Mouse (Mus musculus): ENCODE results near the gene Magi3. TPM values are rescaled to one million over a fixed set of nuclear protein-coding genes. Genes with fewer than 3 reads are reported as not detected.

Gene Magi3
- polyA plus RNA-seq, 1 experiment from 2014 or later = 11.1 TPM

GRCm38 (mm10) chr3:104243972-104244371, 23.8 kb upstream of the Magi3 start:
- ATAC-seq (replicated peaks; ENCODE audit: insufficient number of reproducible peaks, low FRiP score, low TSS enrichment) = no peak
- H3K27ac ChIP-seq (ENCODE audit: low read depth, low read length) = no peak overlapping the region
- H3K9me3 ChIP-seq (replicated peaks; ENCODE audit: control insufficient read depth, low read length) = no peaks in the 10 kb centered on the region
- H3K4me3 ChIP-seq (ENCODE audit: low read depth, low read length) = no peak overlapping the region
- no peak overlapping the region for H3K4me2 ChIP-seq
- 77% methylated on average over 6 of the region's 6 CpGs for WGBS (ENCODE audit: insufficient replicate concordance)
- no peak overlapping the region for H3K9ac ChIP-seq (ENCODE audit: low read depth, low read length)
- H3K4me1 ChIP-seq (ENCODE audit: control insufficient read depth, insufficient read depth, low read length) = no peaks in the 10 kb centered on the region
- no peaks in the 10 kb centered on the region for H3K36me3 ChIP-seq (ENCODE audit: control insufficient read depth, insufficient read depth, low read length)
- no peaks in the 10 kb centered on the region for H3K27me3 ChIP-seq (ENCODE audit: control insufficient read depth, insufficient read depth, low read length)

GRCm38 (mm10) chr3:104239785-104240184, 19.6 kb upstream of the Magi3 start:
- ATAC-seq (replicated peaks; ENCODE audit: insufficient number of reproducible peaks, low FRiP score, low TSS enrichment) = no peak
- no peak overlapping the region for H3K27ac ChIP-seq (ENCODE audit: low read depth, low read length)
- WGBS (ENCODE audit: insufficient replicate concordance) = 84% methylated on average over 2 of the region's 2 CpGs
- H3K4me1 ChIP-seq (ENCODE audit: control insufficient read depth, insufficient read depth, low read length) = no peaks in the 10 kb centered on the region
- no peak overlapping the region for H3K4me2 ChIP-seq
- H3K9me3 ChIP-seq (replicated peaks; ENCODE audit: control insufficient read depth, low read length) = no peaks in the 10 kb centered on the region
- no peaks in the 10 kb centered on the region for H3K27me3 ChIP-seq (ENCODE audit: control insufficient read depth, insufficient read depth, low read length)
- H3K9ac ChIP-seq (ENCODE audit: low read depth, low read length) = no peak overlapping the region
- no peak overlapping the region for H3K4me3 ChIP-seq (ENCODE audit: low read depth, low read length)
- H3K36me3 ChIP-seq (ENCODE audit: control insufficient read depth, insufficient read depth, low read length) = no peaks in the 10 kb centered on the region

- no peak for ATAC-seq (replicated peaks; ENCODE audit: insufficient number of reproducible peaks, low FRiP score, low TSS enrichment)
- 84% methylated on average over 2 of the region's 2 CpGs for WGBS (ENCODE audit: insufficient replicate concordance)
These were observed 19.2 kb upstream of the Magi3 start for GRCm38 (mm10) chr3:104239376-104239775.

DNA sequence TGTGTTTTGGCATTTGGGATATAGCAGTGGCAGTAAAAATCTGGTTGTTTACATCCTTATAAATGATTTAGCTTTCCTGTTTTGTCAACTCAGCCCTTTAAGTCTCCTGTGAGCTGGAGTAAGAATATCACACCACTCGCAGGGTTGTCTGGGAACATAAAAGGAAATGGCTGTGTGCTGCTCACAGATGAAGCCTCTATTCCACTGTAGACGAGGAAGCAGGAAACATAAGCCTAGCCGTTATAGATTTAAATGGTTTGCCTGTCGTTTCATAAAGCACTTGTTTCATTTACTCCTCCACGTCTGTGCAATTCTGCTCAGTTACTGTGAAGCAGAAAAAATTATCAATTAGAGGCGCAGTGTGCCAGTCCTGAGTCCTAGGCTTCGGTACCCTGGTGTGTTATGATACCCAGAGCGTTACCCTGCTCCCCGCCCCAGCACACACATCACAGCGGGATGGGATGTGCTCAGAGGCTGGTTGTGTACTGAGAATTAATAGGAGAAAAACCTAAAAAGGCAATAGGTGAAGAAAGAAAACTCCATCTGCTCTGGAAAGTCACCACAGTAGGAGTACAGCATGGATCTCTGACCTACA, 17.8 kb upstream of the Magi3 start:
- Histone ChIP-seq H3K4me3 (ENCODE audit: low read depth, low read length) (no peak overlapping the region), H3K9me3 (replicated peaks; ENCODE audit: control insufficient read depth, low read length) (no peaks in the 10 kb centered on the region), H3K36me3 (ENCODE audit: control insufficient read depth, insufficient read depth, low read length) (no peaks in the 10 kb centered on the region), H3K4me2 (no peak overlapping the region), H3K9ac (ENCODE audit: low read depth, low read length) (no peak overlapping the region), H3K4me1 (ENCODE audit: control insufficient read depth, insufficient read depth, low read length) (peaks cover 3% of the 10 kb centered on the region; the same call in 1 of the 2 replicates), H3K27ac (ENCODE audit: low read depth, low read length) (no peak overlapping the region), H3K27me3 (ENCODE audit: control insufficient read depth, insufficient read depth, low read length) (no peaks in the 10 kb centered on the region)
- no peak for ATAC-seq (replicated peaks; ENCODE audit: insufficient number of reproducible peaks, low FRiP score, low TSS enrichment)
- WGBS (ENCODE audit: insufficient replicate concordance) = 67% methylated on average over 10 of the region's 10 CpGs

More at GRCm38 (mm10) chr3:104239376-104239775, 19.2 kb upstream of the Magi3 start:
- Histone ChIP-seq H3K4me3 (ENCODE audit: low read depth, low read length) (no peak overlapping the region), H3K4me1 (ENCODE audit: control insufficient read depth, insufficient read depth, low read length) (no peaks in the 10 kb centered on the region), H3K9ac (ENCODE audit: low read depth, low read length) (no peak overlapping the region), H3K36me3 (ENCODE audit: control insufficient read depth, insufficient read depth, low read length) (no peaks in the 10 kb centered on the region), H3K27ac (ENCODE audit: low read depth, low read length) (no peak overlapping the region), H3K27me3 (ENCODE audit: control insufficient read depth, insufficient read depth, low read length) (no peaks in the 10 kb centered on the region), H3K9me3 (replicated peaks; ENCODE audit: control insufficient read depth, low read length) (no peaks in the 10 kb centered on the region), H3K4me2 (no peak overlapping the region)

GRCm38 (mm10) chr3:104236029-104236428, 15.9 kb upstream of the Magi3 start:
- no peak for ATAC-seq (replicated peaks; ENCODE audit: insufficient number of reproducible peaks, low FRiP score, low TSS enrichment)
- Histone ChIP-seq H3K27me3 (ENCODE audit: control insufficient read depth, insufficient read depth, low read length) (no peaks in the 10 kb centered on the region), H3K4me2 (no peak overlapping the region), H3K36me3 (ENCODE audit: control insufficient read depth, insufficient read depth, low read length) (no peaks in the 10 kb centered on the region), H3K4me1 (ENCODE audit: control insufficient read depth, insufficient read depth, low read length) (peaks cover 3% of the 10 kb centered on the region; the same call in 1 of the 2 replicates), H3K9ac (ENCODE audit: low read depth, low read length) (no peak overlapping the region), H3K9me3 (replicated peaks; ENCODE audit: control insufficient read depth, low read length) (no peaks in the 10 kb centered on the region), H3K27ac (ENCODE audit: low read depth, low read length) (no peak overlapping the region), H3K4me3 (ENCODE audit: low read depth, low read length) (no peak overlapping the region)
- WGBS (ENCODE audit: insufficient replicate concordance) = 88% methylated on average over 2 of the region's 2 CpGs

- Histone ChIP-seq H3K9ac (ENCODE audit: low read depth, low read length) (no peak overlapping the region), H3K27ac (ENCODE audit: low read depth, low read length) (no peak overlapping the region), H3K9me3 (replicated peaks; ENCODE audit: control insufficient read depth, low read length) (no peaks in the 10 kb centered on the region), H3K27me3 (ENCODE audit: control insufficient read depth, insufficient read depth, low read length) (no peaks in the 10 kb centered on the region), H3K4me1 (ENCODE audit: control insufficient read depth, insufficient read depth, low read length) (peaks cover 3% of the 10 kb centered on the region; the same call in 1 of the 2 replicates), H3K36me3 (ENCODE audit: control insufficient read depth, insufficient read depth, low read length) (no peaks in the 10 kb centered on the region), H3K4me2 (no peak overlapping the region), H3K4me3 (ENCODE audit: low read depth, low read length) (no peak overlapping the region)
- WGBS (ENCODE audit: insufficient replicate concordance) = 86% methylated on average over 5 of the region's 5 CpGs
- ATAC-seq (replicated peaks; ENCODE audit: insufficient number of reproducible peaks, low FRiP score, low TSS enrichment) = no peak
These were observed 14.9 kb upstream of the Magi3 start for GRCm38 (mm10) chr3:104235099-104235498.

DNA sequence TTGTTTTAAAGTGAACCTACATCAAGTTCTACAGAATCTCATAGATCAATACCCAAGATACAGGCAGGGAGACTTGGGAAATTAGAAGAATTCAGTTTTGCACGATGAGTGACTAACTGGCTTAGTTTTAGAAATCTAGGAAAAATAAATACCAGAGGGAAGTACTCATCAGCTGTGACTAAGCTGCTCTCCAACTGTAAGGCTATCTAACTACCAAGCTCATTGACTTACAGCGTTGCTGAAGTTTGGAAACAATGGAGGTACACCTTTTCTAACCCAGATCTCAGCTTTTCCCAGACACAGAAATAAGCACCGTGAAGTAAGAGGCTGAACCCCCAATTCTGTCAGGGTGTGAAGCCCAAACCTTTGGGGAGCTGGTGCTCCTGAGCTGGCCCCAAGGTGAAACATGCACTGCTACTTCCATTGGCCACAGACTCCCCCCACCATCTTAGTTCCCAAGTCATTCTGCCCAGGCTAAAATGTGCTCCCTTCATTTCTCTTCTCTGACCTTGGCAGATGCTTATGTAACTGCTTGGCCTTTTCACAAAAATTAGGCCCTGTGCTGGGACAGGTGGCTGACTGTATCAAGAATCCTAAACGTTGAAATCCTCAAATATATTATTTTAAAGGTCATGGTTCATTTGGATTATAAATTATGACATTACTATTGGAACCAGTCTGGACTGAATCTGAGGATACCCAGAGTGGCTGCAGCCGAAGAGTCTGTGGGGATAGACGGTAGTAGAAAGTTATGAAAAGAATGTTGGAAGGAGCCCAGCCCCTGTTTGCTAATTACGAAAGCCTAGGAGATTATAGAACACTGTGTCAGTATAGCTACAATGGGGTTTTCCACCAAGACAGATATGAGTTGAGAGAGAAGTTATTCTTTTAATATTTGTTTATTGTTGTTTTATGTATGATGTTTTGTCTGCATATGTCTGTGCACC, 13.5 kb upstream of the Magi3 start:
- H3K27ac ChIP-seq (ENCODE audit: low read depth, low read length) = no peak overlapping the region
- peaks cover 3% of the 10 kb centered on the region; the same call in 1 of the 2 replicates for H3K4me1 ChIP-seq (ENCODE audit: control insufficient read depth, insufficient read depth, low read length)
- H3K9me3 ChIP-seq (replicated peaks; ENCODE audit: control insufficient read depth, low read length) = no peaks in the 10 kb centered on the region
- no peak overlapping the region for H3K4me2 ChIP-seq
- H3K4me3 ChIP-seq (ENCODE audit: low read depth, low read length) = no peak overlapping the region
- H3K36me3 ChIP-seq (ENCODE audit: control insufficient read depth, insufficient read depth, low read length) = no peaks in the 10 kb centered on the region
- no peak overlapping the region for H3K9ac ChIP-seq (ENCODE audit: low read depth, low read length)
- WGBS (ENCODE audit: insufficient replicate concordance) = 53% methylated on average over 7 of the region's 7 CpGs
- H3K27me3 ChIP-seq (ENCODE audit: control insufficient read depth, insufficient read depth, low read length) = no peaks in the 10 kb centered on the region
- ATAC-seq (replicated peaks; ENCODE audit: insufficient number of reproducible peaks, low FRiP score, low TSS enrichment) = no peak

- WGBS (ENCODE audit: insufficient replicate concordance) = 38% methylated on average over 5 of the region's 5 CpGs
- H3K4me2 ChIP-seq = no peak overlapping the region
- no peak overlapping the region for H3K4me3 ChIP-seq (ENCODE audit: low read depth, low read length)
- no peak overlapping the region for H3K9ac ChIP-seq (ENCODE audit: low read depth, low read length)
- ATAC-seq (replicated peaks; ENCODE audit: insufficient number of reproducible peaks, low FRiP score, low TSS enrichment) = no peak
- H3K27ac ChIP-seq (ENCODE audit: low read depth, low read length) = no peak overlapping the region
- no peaks in the 10 kb centered on the region for H3K36me3 ChIP-seq (ENCODE audit: control insufficient read depth, insufficient read depth, low read length)
- H3K27me3 ChIP-seq (ENCODE audit: control insufficient read depth, insufficient read depth, low read length) = no peaks in the 10 kb centered on the region
- peaks cover 11% of the 10 kb centered on the region for H3K4me1 ChIP-seq (ENCODE audit: control insufficient read depth, insufficient read depth, low read length)
- H3K9me3 ChIP-seq (replicated peaks; ENCODE audit: control insufficient read depth, low read length) = 0 out of 2 replicates have a peak, but pooled peaks cover 3% of the 10 kb centered on the region
These were observed 7.4 kb upstream of the Magi3 start for GRCm38 (mm10) chr3:104227438-104228111.

All from heart, embryonic 11.5 days (tissue).